Mouse (Mus musculus) mature B cell (primary cell): ENCODE measurements at regions not wholly inside any gene's neighbourhood (a gene's known extent, or its start where the extent isn't known, plus 50 kb on each side); places are given as distances from the start of the nearest gene placed in this dataset.

Source experiments
- in situ Hi-C: fragments of 300-500 bp; cut with MboI; formaldehyde crosslinking; loops from 2 replicates; pipeline ENCODE4 v1.14.3; 2019

DNA sequence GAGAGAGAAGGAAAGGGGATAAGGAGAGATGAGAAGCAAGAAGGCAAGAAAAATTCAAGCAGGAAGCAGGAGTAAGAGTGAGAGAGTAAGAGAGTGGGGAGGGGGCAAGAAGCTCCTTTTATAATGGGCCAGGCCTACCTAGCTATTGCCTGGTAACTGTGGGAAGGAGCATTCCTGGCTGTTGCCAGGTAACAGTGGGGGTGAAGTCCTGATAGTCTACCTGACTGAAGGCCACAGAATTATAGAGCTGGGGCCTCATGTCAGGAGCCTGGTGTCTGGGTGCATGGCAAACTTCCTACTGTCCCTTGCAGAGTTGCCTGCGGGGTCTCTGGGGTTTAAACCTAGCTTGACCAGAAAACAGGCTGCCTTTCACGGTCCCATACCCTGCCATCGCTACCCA is 107.0 kb upstream of the Prep start:
- in situ Hi-C loops, result no loop called here

DNA sequence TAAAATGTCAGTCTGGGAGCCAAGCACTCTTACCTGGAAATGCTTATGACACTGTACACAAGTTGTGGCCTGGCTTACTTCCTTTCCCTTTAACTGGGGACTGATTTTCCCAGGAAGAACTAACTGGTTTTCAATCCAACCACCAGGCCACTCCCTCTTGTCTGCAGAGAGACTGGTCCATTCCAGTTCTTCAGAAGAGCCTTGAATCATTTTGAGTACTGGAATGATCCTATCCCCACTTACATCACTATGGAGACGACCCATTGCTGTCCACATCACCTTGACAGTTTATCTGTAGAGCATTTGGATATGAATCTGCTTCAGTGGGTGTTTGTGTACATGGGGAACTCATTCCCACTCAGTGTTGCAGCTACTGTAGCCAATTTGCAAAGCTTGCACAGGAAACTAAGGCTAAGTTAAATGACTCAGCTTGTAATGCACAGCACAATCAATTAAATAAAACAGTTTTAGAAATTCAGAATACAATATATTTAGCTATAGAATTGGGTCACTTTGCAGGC is 121.7 kb upstream of the Prep start:
- in situ Hi-C loops, result no loop called here

DNA sequence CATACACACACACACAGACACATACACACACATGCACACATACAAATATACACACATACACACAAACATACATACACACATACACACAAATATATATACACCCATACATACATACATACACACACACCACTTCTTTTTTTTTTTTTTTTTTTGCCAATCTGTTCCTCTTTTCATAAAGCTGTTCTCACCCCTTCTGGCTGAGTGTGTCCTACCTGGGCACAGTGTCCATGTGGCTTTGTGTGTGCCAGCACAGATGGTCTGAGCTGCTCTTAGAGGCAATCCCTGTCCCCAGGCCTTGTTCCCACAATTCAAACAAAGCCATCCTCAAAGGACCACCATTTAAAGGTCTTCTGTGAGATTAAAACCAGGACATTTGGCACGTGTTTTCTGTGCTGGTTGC is 127.6 kb upstream of the Prep start:
- in situ Hi-C loops, result no loop called here

DNA sequence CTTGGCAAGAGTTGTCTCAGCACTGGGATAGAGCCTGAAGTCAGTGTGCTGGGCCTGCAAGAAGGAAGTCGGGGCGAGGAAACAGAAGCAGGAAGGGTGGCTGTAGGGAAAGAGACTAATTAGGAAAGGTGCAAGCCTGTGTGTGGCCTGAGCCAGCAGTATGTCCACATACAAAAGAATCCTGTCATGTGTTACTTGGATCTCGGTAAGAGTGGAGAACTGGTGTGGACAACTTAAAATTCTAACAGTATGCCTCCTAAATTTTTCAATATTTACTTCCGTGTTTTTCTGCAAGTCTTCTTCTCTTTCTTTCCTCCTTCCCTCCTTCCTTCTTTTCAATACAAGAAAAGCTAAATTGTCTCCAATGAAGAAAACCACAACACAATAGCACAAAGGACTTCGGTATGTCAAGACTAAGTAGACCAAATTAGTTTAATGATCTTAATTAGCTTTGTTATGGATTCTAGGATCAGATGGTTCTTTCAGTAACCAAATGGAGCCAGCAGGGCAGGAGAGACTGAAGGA is 130.0 kb upstream of the Prep start:
- in situ Hi-C loops, result no loop called here

DNA sequence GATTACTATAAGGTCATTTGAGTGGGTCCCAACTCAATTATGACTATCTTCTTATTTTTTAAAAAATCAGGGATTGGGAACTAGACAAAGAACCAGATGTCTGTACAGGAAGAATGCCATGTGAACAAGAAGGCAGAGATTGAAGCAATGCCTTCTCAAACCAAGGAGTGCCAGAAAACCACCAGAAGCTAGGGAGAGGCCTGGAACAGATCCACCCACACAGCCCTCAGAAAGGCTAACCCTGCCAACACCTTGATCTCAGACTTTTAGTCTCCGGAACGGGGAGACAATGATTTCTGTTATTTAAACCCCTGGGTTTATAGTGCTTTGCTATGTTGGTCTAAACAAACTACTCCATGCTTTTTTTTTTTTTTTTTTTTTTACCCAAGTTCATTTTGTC is 136.2 kb upstream of the Prep start:
- in situ Hi-C loops, result no loop called here

DNA sequence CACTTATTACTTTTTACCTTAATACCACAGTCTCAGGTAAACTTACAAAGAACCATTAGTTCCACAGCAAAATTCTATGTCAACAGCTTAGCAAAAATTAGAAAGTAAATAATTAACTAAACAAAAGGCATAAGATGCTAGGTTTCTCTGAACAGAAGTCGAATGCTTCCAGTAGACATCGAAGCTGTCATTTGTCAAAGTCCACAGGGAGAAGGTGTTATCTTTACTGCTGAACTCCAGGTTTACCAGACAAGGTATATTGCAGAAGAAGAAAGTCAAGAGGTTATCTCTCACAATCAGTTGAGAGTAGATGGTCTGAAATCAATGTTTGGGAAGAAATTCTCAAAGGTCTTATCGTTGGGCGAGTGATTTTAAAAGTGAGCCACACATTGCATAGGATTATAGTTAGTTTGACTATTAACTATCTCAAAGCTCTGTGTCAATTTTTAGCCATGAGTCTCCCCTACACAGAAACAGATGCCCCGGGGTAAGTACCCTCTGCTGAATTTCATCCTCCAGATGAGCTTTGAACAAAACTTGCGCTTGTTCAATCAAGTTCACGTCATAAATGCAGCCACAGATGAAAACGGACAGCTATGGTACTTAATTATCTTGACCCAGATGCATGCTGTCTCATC is 153.1 kb upstream of the Prep start:
- in situ Hi-C loops, result no loop called here

DNA sequence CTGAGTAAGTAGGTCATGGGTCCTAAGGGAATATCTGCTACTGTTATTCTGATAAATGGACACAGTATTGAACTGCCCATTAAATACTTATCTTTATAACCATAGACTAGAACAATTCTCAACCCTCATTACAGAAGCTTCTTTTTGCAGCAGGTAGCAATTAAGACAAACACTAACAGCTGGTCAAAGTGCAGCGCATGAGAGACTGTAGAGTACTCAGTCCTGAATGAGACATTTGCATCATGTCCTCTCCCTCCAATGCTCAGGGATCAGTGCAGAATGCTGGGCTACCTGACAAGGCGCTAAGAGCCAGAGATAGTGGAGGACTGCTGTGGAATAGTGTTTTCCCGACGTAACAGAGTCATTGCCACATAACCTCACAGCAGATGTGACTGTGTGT is 162.5 kb upstream of the Prep start:
- in situ Hi-C loops, result no loop called here

DNA sequence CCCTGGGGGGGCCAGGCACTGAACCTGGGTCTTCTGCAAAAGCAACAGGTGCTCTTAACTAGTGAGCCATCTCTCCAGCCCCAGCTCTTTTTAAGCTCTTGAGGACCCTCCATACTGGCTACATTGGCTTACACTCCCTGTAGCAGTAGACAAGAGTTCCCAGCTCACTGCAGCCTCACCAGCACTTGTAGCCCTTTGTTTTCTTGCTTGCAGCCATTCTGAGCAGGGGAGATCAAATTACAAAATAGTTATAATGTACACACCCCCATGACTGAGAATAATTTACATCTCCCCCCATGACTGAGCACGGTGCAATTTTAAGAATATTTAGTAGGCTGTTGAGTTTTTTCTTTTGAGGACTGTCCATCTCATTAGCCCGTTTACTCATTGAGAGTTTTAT is 165.8 kb upstream of the Prep start:
- in situ Hi-C loops, result no loop called here

DNA sequence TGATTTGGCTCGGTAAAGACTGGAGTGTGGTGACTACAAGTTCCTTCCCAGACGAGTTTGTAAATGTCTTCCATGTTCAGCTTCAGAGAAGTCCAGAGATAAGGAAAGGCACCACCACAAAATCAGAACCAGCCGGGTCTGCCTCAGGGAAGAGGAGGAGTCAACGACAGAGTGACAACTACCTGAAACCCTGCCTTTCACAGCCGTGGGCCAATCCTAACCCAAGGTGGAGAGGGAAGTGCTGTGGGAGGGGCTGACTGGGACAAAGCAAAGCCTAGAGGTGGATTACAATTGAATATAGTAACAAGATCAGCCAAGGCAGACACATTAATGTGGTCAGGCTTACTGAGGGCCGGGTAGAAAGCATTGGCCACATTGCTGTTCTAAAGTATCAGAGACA is 174.9 kb upstream of the Prep start:
- in situ Hi-C loops, result no loop called here

DNA sequence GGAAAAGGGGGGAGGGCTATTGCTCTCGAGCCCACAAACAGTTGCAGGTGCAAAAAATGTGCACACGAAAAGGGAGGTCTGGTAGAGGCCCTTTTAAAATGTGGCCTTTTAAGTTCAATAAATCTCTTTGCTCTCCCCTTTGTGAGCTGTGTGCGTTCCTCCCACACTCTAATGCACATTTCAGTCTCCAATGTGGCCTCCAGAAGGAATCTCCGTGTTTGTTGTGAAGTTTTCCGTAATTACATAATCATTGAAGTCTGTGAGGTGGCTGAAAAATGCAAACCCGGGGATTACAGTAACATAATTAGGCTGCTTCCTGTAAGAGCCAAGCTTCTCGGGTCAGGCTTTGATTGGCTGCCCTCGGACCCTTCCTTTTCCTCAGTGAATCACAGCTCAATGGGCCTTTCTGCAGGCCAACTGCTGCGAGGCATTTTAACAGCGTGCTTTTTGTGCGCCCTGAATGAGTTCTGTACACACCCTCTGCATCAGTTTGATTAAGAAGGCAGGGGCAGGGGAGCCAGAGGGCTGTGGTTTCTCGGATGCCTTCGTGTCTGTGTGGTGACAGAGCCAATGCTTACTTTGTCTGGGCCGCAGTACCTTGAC is 179.8 kb upstream of the Prep start:
- in situ Hi-C loops, result no loop called here

DNA sequence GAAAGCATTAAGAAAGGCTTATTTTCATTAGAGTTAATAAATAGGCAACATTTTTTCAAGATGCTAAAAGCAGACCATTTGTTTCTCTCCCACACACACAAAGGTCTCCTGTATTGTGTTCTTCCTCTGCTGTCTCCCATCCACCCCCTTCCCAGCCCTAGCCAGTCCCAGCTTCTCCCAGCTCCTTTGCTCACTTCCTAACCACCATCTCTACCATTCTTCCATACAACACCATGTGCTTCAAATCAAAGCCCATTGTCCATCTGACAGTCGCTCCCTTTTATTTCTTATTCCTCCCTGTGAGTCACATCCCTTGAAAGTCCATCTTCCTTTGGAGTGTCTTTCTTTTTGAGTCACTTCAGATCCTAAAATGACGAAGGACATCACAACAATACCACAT is 185.0 kb upstream of the Prep start:
- in situ Hi-C loops, result no loop called here

DNA sequence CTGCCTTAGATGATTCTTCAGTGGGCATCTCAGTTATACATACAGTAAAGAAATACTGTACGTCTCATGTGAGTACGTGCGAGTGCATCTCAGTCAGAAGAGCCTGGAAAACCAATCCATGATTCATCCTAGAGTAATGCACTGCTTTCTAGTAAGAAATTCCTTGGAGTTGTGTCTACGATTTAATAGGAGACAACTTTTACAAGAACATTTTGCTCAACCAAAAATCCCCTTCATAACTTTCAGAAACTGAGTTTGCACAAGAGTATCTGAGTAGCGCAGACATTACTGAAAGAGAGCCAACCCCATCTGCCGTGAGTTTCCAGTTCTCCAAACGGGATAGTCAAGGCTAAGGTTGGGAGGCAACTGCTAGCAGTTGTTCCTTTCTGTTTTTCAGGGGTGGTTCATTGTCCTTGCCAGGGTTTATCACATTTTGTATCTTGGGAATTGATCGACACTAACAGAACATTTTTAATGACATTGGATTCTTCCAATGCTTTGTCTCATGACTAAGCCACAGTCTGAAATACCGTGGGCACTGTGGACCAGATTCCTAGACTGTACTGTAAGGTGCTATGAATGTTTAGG is 189.8 kb upstream of the Prep start:
- in situ Hi-C loops, result no loop called here

DNA sequence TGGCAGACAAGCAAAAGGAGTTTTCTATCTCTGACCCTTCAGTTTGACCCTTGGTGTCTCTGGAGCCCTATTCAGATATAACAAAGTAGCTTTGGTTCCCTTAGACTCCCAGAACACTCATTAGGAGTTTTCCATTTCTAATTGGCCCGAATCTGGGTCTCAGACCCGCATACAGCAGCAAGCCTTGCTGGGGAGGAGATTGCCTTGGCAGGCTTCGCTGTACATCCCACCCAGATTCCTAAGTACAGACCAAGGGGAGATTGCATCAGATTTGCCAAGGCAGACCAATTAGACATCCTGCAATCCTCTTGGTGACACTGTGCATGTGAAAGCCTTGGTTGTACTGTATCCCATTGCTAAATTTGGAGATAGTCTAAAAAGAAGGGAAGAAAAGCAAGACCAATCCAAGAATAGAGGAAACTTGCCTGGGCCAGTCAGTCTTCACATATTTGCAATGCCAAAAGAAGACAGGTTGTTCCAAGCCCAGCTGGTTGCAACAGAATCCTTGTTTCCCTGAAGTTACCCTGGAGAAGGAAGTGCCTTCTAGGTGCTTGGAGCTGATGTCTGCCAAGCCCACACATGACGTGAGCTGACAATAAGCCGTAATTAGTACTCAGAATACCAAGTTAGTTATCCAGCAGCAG is 193.2 kb upstream of the Prep start:
- in situ Hi-C loops, result no loop called here

DNA sequence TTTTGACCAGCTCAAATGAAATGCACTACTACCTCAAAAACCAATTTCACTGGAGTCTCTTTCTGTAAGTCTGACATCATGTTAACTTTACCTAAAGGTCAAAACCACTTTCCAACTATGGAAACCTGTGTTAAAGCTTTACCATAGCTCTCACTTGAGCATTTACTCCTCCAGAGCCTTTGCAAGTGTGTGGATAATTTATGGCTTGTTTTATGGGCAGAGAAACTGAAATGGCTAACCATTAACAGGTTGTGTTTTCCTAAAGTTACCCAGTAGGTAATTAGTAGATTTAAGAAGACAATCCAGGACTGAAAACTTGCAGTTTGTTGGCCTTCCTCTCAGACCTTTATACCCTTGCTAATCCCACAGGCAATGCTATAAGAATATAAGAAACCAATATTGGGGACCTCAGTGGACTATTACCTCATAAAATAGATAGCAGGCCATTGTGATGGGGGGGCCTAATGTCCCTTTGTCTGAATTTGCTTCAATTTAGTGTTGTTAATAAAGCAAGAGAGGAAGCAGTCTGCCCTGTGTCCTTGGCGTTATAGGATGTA is 202.7 kb upstream of the Prep start:
- in situ Hi-C loops, result no loop called here

DNA sequence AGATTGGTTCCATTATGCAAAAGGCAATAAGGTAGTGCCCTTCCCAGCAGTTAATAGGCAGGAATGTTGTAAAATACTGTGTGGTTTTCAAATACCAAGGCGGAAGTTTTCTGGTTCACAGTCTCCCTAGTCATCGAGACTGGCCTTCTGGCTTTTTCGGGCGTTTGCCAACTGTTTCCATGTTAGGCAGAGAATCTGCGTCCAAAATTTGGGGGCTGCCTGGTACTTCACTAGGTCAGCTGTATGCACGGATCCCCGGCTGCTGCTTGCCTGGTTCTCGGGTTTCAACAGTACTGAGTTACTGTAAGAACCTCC is 204.7 kb upstream of the Prep start:
- in situ Hi-C loops, result no loop called here

DNA sequence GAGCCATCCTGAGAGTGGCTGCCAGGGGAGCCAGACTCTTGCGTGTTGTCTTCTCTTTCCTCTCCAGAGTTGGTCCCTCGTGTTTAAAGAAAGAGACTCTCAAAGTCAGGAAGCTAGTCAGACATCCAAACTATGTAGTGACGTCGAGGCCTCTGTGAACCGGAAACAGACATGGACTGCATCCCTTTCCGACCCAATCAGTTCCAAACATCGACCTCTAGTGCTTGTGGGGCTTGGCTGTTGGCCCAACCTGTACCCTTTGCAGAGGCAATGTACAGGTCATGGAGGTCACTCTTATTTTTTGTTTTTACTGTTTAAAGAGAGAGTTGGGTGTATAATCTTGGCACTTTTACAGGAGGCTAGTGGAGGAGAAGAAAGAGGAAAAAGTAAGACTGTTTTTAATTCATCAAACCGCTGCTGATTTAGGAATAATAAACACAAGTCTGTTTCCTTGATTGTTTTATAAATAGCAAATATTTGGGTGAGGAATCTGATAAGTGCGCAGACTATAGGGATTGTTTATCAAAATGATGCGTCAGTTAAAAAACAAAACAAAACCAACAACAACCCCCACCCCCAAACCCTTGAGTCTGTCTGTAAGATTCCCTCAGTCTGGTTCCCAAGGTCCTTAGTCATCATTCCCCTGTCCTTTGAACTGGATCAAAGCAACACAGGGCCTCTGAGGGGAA is 205.2 kb upstream of the Prep start:
- in situ Hi-C loops, result no loop called here

DNA sequence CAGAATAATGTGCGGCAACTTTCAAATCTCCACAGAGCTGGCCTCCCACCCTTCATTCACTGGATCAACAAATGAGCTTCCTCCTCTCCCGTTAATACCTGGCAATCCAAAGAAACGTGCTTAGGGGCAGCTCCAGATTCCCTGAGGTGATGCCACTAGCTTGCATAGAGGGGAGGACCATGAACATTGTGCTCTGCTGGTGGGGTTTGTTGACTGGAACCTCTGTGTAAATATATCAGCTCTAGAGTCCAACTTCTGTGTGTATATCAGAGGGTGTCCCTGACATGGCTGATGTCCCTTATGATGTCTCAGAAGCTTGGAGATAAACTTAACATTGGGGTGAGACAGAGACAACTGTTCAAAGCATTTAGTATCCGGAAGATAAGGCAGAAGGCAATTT is 209.6 kb upstream of the Prep start:
- in situ Hi-C loops, result no loop called here

DNA sequence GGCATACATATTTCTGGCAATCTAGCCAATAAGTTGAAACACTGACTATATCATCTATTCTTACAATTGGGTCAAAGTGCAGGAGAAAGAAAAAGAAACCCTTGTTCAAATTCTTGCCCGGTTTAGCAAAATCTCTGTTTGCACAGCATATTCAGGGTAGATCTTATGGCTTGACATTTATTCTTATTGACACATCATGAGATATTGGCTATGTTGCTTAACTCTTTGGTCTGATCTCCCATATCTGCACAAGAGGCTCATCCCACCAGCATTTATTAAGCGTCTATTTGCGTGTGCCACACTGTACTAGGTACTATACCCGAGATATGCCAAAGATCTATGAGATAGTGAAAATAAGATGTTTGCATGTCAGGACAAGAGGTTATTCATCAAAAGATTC is 212.9 kb upstream of the Prep start:
- in situ Hi-C loops, result no loop called here

DNA sequence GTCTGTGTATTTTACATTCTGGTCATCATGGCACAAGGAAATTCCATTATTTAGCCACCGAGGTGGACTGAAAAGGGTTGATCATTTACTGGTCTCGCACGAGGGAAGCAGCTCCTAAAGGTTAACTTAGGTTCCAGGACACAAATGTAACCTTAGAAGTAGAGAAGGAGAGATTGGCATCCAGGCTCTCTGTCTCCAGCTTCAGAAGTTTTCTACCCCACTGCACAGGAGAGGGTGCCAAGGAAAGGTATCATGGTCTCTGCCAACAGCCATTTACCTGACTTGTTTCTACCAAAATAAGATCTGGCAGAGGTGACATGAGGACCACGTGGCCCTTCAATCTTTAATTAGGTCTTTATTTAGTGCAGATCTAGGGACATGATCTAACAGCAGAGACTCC is 218.0 kb upstream of the Prep start:
- in situ Hi-C loops, result no loop called here

DNA sequence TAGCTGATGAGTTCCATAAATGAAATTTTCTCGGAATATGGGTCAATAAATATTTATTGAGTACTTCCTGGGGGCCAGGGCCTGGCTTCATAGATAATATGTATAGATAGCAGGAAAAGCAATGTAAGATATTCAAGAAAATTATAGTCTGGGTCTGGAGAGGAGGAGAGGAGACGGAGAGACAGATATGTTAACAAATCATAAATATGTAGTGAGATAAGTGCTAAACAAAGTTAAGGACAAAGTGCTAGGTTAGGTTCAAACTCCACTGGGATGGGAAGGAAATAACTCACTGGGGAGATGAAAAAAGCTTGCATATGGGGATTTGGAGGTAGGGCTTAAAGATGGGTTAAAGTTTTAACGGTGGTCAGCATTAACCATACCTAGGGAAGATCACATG is 220.2 kb upstream of the Prep start:
- in situ Hi-C loops, result no loop called here

DNA sequence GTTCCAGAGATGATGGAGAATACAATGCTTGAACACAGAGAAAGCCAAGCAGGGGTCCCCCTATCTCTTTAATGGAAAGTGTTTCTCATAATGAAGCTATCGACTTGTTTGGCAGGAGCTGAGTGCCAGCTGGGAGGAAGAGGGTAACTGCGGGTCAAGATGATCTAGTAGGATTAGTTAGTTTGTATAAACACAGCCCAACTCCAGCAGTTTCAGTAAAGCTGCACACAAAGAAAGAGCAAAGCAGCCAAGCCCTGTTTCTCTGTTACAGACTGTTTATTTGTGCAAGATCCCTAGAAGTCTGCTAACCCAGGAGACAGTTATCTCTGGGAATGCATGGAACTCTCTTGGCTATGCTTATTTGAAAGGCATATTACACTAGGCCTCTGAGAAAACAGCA is 220.9 kb upstream of the Prep start:
- in situ Hi-C loops, result no loop called here

DNA sequence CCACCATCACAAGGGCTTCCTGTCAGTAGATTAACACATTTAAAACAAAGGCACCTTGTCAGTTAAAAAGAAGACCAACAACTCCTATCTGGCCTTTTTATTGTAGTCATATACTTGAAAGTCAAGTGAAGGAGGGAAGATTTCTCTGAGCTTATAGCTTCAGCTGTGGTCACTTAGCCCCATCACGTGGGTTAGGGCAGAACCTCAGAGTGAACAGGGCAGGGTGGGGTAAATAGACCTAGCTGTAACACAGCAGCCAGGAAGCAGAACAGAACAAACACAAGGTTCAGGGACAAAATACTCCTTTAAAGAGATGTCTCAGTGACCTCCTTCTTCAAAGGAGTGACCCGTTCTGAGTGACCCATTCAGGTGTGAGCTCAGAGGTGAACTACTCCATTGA is 226.6 kb upstream of the Prep start:
- in situ Hi-C loops, result no loop called here
